Mouse (Mus musculus) gonadal fat pad, adult 2 months (tissue): Measurements from ENCODE around the gene Ndufb6. TPM values are rescaled to one million over a fixed set of nuclear protein-coding genes. Genes with fewer than 3 reads are reported as not detected.

ENCODE experiments used
- DNase-seq: peaks from one replicate; pipeline ENCODE4 v3.0.0-alpha.2; 2012; ENCODE audit warnings: low read depth
- polyA plus RNA-seq: library from polyadenylated mRNA; depleted of rRNA; stranded (reverse); fragments of >200 nt; gene quantifications from 2 replicates; pipeline ENCODE4 v1.2.3, GENCODE M21; 2012

Gene Ndufb6
- polyA plus RNA-seq, 1 experiment: 99.4 TPM

DNA sequence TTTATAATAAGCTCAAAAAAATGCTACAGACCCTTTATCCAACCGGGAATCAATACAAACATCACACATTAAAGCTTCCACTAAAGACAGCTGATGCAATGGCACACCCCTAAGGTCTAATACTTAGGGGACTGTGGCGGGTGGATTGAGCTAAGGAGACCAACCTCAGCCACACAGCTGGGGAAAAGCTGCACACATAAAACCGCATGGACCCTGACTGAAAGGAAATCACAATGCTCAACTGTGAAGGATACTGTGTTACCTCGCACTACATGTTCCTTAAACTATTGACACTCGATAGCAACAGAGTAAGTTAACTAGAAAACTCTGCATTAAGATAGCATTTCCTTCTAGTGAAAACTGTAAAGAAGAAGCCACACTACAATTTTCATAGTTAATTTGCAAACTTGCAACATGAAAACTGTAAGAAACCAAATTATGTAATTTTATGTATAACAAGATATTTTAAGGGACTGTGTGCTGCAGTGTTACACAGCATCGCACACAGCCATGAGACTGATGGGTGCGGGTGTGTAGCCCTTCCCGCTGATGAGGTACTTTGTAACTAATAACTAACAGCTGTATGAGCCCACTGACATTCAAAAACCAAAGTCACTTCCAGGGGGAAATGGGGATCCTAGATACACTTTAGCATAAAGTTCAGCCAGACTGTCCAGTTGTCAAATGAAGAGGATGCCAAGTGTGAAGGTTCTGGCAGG is 24.7 kb downstream of the Ndufb6 start:
- DNase-seq: no peak

DNA sequence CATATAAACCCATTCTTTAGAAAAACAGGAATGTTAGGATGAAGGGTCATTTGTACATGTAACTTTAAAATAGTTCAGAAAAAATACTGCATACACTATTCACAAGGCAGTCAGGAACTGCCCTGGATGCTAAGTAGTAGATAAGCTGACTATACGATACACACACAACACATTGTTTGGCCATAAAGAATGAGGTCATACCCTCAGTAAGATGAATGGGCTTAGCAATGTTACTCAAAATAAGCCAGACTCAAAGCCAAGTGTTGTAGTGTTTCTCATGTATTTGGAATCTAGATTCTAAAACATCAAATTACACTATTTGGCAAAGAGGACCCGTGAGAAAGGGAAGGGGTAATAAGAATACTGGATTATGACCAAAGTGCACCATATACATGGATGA is 25.5 kb downstream of the Ndufb6 start:
- DNase-seq: no peak

DNA sequence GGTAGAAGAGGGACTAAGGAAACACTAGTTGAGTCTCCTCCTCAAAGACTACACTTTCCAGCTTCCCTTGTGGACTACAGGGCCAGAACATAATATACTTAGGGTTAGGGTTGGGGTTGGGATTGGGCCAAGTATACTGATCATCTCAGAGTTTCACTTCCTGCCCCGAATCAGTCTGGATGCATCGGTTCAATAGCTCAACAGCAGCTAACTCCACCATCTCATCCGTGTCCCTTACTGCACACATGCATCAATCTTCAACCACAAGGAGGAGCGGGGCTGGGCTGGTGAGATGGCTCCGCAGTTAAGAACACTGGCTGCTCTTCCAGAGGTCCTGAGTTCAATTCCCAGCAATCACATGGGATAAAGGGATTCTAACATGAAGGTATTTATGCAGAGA is 28.2 kb downstream of the Ndufb6 start:
- no peak for DNase-seq

DNA sequence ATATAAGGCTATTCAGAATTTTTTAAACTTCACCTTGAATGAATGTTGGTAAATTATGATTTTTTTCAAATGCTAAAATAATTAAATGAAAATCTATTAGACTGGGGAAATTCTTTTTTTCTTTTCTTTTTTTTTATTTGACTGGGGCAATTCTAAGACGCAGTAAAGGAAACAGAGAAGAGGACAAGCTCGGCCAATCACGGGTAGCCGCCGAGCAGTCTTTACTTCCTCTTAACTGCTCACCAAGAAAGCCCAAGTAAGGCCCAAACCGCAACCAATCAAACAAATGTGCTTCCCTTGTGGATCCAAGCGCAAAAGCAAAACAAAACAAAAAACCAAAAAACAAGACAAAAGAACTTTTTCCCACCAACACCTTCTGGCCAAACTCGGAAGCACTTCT is 35.2 kb downstream of the Ndufb6 start:
- no peak for DNase-seq

DNA sequence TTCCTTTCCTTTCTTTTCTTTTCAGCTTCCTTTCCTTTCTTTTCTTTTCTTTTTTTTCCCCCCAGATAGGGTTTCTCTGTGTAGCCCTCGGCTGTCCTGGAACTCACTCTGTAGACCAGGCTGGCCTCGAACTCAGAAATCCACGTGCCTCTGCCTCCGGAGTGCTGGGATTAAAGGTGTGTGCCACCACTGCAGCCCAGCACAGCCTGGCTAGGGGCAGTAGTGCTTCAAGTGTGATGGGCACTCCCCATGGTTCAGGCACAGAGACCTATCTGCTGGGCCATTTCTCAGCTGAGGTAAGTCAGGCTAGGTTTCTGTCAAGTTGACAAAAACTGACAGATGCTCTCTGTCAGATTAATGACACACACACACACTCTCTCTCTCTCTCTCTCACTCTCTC is 36.2 kb downstream of the Ndufb6 start:
- DNase-seq: no peak

DNA sequence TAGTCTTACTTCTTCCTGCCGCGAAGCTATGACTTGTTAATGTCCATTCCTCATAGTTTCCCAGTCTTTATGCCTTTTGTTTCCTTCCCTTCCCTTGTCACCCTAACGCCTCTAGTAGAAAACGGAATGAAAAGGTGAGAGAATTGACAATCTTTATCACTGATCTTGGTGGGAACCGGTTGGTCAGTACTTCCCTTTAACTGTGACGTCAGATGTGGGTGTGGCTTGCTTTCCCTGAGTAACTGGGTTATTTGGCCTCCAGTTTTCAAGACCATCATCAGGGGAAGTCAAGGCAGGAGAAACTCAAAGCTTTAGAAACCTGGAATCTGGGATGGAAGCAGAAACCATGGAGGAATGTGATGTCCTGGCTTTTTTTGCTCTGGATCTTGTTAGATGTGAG is 37.3 kb downstream of the Ndufb6 start:
- no peak for DNase-seq

DNA sequence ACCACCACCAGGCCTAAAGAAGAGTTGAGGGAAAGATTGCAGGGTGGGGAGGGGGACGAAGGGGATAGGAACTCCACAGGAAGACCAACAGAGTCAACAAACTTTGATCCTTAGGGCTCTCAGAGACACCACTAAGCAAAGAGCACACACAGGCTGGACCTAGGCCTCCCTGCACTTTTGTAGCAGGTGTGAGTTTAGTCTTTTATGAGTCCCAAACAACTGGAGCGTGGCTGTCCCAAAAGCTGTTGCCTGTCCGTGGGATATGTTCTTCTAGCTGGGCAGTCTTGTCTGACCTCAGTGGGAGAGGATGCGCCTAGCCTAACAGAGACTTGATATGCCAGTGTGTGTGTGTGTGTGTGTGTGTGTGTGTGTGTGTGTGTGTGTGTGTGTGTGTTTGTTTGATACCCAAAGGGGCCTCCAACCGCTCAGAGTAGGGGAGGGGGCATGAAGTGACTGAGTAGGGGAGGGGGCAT is 38.9 kb downstream of the Ndufb6 start:
- DNase-seq: no peak

DNA sequence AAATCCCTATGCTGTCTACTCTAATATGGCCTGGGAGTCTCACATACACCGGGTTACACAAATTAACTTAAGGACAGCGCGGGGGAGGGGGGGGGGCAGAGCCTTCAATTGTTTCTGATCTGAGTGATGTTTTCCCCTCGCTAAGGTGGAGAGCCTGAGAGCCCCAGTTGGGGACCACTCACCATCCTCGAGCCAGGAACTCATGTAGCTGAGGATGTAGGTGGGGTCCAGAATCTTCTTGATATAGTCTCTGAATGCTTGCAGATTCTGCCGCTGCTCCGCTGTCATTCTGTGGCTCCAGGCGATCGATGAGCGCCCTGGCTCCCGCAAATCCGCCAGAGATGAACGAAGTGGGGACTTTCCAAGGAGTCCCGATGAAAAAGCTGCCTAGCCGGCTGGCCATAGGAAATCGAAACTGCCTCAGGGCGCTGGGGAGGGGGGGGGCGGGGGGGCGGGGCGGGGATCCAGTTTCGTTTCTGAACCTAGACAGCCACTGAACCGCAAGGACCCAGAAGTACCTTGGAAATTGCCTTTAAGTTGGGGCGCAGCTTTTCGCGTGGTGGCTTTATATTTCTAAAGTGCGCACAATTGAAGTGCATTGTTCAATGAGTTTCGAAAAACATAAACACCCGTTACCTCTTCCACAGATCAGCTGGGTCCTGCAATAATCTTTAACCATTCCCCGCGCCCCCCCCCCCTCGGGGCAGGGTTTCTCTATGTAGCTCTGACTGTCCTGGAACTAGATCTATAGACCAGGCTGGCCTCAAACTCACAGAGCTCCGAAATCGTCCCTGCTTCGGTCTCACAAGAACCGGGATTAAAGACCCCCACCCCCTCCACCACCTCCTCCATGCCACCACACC is 39.6 kb downstream of the Ndufb6 start, which contains the start of gene Ddx58:
TSS of gene Ddx58 (minus strand) at position 420 of the 863 bp plus-strand sequence.
- DNase-seq: no peak

DNA sequence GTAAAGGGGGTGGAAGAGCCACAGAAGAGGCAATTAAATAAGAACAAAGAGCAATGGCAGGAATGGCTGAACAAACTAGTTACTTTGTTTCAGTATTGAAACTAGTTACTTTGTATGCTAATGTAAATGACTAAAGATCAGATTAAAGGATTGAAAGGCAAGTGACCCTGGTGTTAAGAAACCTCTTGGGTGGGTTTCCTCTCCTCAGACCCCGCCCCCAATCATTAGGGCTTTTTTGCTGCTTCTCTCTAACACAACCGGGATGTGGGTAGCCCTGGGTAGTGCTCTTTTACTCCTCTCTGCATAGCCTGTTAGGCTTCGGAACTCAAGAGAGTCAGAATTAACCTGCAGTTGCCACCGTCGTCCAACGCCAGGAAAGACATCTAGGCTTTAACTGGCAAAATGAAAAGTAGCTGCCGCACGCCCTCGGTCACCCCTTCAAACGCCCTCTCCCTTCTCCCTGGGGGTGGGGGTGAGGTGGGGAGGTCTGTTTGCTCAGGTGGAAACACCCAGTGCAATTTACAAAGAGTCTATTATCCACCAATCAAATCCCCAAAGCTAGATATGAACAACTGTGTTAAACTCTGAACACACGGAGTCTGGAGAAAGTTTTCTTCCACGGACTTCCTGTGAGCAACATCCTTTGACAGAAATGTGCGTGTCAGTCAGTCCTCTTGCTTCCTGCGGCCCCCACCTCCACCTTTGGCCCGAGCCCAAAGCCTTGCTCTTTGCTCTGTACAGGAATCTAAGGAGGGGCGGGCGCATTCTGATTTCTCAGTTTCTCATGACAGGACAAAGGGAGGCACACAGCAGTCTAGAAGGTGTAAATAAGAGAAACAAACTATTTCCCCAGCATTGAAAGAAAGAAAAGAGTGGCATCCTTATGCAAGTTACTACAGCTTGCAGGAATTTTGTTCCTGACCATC is 40.5 kb downstream of the Ndufb6 start:
- no peak for DNase-seq

DNA sequence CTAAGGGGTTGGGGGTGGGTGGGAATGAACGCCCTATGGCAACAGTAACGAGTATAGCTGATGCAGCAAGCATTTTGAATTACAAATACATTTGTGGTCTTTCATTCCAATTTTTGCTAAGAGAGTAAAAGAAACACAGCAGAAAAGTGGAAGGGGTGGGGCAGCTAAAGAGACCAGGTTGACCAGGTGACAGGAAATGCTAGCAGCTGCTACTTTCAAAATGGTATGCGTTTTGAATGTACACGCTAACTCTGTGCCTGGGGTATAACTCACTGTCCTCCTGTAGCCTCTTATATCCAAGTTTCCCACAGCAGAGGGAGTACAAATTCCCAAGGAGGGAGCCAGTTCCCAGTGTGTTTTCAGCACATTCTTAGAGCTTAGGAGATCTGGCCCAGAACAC is 42.4 kb downstream of the Ndufb6 start:
- no peak for DNase-seq

DNA sequence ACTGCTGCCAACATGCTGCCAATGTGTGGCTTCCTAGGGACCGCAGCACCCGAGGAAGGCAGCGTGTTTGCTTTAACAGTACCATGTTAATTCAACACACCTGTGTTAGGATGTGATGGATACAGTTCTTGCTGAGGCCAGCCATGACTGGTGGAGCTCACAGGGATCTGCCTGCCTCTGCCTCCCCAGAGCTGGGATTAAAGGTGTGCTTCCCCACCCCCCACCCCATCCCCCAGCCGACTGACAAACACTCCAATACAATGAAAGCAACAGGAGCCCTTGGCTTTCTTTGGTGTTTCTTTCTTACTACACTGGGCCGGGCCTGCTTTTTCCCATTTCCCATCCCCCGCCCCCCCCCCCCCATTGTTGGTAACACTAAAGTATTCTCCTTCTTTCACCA is 45.0 kb downstream of the Ndufb6 start:
- no peak for DNase-seq

DNA sequence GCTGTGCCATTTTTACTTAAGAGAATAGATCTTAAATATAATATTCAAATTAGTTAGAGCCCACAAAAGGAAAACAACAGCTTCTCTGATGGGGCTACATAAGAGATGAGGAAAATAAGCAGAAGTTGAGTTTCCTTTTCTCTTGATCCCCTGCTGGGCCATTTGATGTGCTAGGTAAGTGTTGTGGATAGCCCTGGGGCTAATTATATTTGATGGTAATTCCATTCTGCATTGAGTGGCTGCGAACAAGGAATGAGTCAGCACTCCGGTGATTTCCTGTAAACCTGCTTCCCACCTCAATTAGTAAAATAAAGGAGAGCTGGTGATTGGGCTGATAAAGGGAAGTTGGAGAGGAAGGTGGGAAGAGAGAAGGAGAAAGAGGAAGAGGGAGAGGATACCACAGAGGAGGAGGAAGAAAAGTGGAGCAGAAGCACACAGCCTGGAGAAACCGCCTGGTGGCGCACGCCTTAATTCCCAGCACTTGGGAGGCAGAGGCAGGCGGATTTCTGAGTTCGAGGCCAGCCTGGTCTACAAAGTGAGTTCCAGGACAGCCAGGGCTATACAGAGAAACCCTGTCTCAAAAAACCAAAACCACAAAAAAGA is 46.1 kb downstream of the Ndufb6 start:
- no peak for DNase-seq

DNA sequence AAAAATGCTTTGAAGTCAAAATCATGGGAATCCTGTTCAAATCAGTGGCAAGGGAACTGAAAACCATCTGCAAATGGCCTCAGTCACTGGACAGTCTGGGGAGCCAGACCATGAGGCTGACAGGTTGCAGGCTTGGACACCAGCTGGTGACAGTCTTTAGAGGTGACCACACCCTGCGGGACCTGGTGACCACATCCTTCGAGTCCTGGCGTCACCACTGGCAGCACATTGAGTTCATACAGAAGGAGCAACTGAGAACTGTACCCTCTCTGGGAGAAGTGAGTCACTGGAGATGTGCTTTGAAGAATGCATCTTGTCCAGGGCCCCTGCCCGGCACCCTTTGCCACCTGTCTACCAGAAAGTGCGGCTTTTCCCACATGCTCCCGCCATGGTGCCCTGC is 49.5 kb downstream of the Ndufb6 start:
- no peak for DNase-seq

DNA sequence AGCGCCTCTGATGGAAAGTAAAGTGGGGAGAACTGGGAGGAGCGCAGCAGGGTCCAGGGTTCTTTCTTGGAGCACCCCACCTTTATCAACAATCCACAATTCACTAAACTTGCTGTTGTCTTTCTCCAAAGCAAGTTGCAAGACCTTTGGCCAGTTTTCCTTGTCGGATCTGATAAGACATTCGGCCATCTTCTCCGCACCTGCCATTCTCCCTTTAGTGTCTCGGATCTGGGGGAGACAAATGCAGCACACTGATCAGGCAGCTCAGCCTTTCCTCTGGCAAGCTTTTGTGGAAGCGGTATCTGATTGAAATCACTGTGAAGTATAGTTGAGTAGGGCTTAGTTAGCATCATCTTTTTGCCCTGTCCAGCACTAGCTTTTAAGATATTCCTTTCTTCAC is 51.3 kb downstream of the Ndufb6 start:
- DNase-seq: no peak

DNA sequence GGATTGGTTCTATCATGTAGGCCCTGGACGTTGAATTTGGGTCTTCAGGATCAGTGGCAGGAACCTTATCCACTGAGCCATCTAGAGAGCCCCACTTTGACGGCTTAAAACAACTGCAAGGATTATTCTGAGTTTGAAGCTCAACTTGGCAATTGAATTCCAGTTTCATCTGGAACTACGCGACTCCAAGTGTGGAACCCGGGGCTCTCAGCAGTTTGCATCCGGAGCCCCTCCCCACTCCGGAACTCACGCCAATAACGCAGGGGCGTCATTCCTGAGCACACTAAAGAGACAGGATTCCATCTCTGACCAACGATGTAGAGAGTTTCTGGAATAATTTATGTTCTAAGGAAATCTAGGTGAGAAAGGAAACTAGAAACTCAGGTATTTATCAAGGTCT is 52.1 kb downstream of the Ndufb6 start:
- no peak for DNase-seq

DNA sequence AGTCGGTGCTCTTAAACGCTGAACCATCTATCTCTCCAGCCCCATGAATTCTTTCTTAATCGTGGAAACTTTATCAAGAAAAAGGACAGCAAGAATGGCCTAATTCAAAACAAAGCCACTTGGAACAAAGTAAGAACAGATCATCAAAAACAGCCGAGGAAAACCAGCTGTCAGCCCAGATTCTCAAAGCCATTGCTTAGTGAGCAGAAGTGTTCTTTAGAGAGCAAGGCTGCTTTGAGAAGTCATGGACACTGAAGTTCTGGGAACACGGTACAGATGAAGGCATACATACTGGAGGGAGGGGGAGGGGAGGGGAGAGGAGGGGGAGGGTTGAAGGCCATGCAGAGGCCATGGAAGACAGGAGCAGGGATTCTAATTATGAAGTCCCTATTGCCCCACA is 53.1 kb downstream of the Ndufb6 start:
- DNase-seq: no peak

DNA sequence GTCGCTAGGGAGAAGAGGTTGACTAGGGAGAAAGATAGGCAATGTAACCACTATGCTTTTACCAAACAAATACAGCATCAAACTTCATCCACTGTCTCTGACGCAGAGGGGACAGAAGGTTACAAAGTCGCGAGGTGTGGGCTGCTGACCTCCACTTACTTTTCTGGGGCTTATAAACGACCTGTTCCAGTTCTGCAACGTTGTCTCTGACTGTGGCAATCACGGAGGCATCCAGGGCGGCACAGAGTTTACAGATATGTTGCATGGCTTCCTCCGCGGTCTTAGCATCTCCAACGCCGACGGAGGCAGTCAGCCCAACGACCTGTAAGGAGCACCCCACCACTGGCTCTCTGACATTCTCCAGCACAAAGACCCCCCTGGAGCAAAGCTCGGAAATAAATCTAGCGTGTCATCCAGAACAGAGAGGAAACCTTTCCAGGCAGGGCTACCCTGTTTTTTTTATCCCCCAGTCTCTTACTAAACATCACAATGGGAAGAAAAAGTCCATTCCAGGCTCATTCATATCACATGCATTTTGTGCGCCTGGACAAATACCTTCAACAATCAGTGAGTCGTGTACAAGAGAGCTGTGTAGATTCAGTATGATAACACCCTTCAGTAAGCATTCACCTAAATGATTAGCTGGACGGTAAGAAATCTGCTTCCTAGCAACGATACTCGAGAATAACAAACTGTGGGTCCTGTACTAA is 57.2 kb downstream of the Ndufb6 start:
- no peak for DNase-seq

DNA sequence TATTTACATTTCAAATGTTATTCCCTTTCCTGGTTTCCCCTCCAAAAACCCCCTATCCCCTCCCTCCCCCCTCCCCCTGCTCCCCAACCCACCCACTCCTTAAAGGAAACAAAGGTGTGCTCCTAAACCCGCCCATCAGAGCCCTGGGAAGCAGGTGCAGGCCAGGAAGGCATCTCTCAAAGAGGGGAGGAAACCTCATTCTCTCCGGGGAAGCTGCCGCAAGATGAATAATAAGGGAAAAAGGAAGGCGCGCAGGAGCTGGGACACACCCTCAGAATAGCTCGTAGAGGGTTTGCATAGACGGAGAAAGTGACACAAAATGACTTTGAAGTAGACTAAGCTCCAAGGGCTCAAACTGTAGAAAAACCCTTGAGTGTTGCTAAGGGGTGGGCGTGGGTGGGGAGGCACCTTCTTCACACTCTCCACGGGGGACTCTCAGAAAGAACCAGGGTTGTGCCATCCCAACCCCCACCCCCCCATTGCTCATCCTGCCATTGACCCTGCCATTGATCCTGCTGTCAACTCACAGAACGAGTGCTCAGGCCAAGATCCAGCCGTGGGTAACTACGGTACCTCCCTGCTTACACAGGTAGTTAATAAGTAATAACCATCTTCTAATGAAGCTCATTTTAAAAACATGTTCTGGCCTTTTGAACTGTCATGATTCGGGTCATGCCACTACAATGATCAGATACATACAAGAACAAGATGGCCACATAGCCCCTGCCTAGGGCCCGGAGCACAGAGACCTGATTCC is 58.0 kb downstream of the Ndufb6 start:
- no peak for DNase-seq
